Mouse (Mus musculus) ES-Bruce4 (cell line): Measurements from ENCODE around the gene Slc19a3.

Source experiments
- CTCF ChIP-seq: IDR thresholded peaks from one replicate; pipeline ENCODE4 v1.8.1; 2011; ENCODE audit warnings: low read depth, low read length
- EP300 ChIP-seq: IDR thresholded peaks from 2 replicates; pipeline ENCODE4 v1.6.1; 2011; ENCODE audit warnings: low read depth, low read length; ENCODE audit not compliant: insufficient read depth
- POLR2A ChIP-seq: IDR thresholded peaks from one replicate; pipeline ENCODE4 v1.8.1; 2011; ENCODE audit warnings: low read length; ENCODE audit not compliant: insufficient read depth

DNA sequence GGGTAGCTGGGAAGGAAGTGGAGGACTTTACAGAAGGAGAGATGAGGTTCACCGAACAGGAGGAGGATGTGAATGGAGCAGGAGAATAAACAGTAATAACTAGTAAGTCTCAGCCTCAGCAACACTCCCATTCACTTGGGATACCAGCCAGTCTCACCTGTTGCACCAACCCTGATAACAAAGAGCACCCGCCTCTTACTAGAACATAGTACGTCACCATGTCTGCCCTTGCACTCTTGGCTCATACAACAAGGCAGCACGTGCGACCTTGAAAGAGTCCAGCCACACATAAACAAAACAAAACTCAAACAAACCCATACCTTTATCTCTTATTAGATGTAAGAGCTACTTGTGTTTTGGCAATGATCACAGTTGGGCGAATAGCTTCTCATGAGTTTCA is 5.7 kb downstream of the Slc19a3 start:
- no peak for TF ChIP-seq POLR2A
- TF ChIP-seq EP300, result no peak
- no peak for TF ChIP-seq CTCF
